Comparison of ENCODE assay signal across 35 mouse cellular contexts in the genomic region with DNA sequence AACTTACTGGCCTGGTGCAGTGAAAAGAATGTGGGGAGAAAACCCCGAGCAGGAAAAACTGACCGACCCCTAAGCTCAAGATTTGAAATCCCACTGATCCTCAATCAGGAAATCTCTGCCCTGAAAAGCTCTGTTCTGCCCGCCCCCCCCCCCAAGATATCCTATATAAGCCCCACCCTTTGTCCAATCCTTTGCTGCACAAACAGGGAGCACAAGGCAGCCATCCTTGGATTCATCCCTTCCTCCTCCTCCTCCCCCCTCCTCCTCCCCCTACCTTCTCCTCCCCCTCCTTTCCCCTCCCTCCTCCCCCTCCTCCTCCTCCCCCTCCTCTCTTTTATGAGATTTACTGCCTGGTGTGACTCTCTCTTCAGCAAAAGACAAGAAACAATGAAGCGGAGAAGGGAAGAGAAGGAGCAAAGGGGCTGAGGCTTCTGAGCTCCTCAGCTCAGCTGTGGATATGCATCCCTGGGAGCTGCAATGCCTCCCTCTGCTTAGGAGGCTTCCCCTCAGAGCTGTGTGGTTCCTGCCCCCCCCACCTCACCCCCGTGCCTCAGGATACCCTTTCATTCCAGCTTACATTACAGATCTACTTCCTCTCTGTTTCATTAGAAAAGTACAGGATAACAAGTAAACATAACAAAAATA. TPM values are rescaled to one million over a fixed set of nuclear protein-coding genes. Genes with fewer than 3 reads are reported as not detected.
A peak's percentile ranks its signal among the peaks of the same experiment; 100 is the strongest.
DNase-seq lines count a peak whose midpoint lies in the region; ATAC-seq and TF ChIP-seq lines count a peak whose summit lies in the region.
"Had no signal": no experiment of that assay in that cellular context is flagged by ENCODE, and none has a peak within 500 bp of the region (broad histone marks: within the 10 kb centered on the region; RNA-seq: fewer than 3 reads in every experiment).

No protein-coding gene starts in this region.

- peaks cover 28% of the 10 kb centered on the region for H3K27me3 ChIP-seq in forebrain, embryonic 10.5 days (ENCODE audit: poor library complexity, severe bottlenecking)
- no peaks in the 10 kb centered on the region for H3K27me3 ChIP-seq in forebrain, postnatal 0 days (ENCODE audit: insufficient read depth, low read length)
- no peaks in the 10 kb centered on the region for H3K27me3 ChIP-seq in midbrain, embryonic 11.5 days (ENCODE audit: control insufficient read depth, insufficient read depth, low read length)
- H3K27me3 ChIP-seq in midbrain, postnatal 0 days (ENCODE audit: insufficient read depth, low read length) = no peaks in the 10 kb centered on the region
- no peaks in the 10 kb centered on the region for H3K27me3 ChIP-seq in neural tube, embryonic 13.5 days
- H3K27me3 ChIP-seq: CH12.LX; forebrain, embryonic 13.5 days; heart, embryonic 15.5 days; liver, embryonic 15.5 days; lung, embryonic 15.5 days; stomach, embryonic 15.5 days had no signal

- peaks cover 13% of the 10 kb centered on the region for H3K4me1 ChIP-seq in forebrain, embryonic 10.5 days
- no peaks in the 10 kb centered on the region for H3K4me1 ChIP-seq in forebrain, postnatal 0 days (ENCODE audit: insufficient read depth)
- H3K4me1 ChIP-seq in midbrain, embryonic 11.5 days (ENCODE audit: control insufficient read depth, insufficient read depth, low read length) = no peaks in the 10 kb centered on the region
- no peaks in the 10 kb centered on the region for H3K4me1 ChIP-seq in midbrain, postnatal 0 days (ENCODE audit: insufficient read depth, low read length)
- H3K4me1 ChIP-seq in neural tube, embryonic 13.5 days (replicated peaks) = no peaks in the 10 kb centered on the region; the same call in 1 of the 2 replicates
- H3K4me1 ChIP-seq: forebrain, embryonic 13.5 days; heart, embryonic 10.5 days; heart, embryonic 15.5 days; limb, embryonic 12.5 days; liver, embryonic 15.5 days; lung, embryonic 15.5 days; stomach, embryonic 15.5 days had no signal

- no peaks in the 10 kb centered on the region for H3K9me3 ChIP-seq in forebrain, embryonic 10.5 days
- H3K9me3 ChIP-seq in forebrain, postnatal 0 days (ENCODE audit: low read length) = no peaks in the 10 kb centered on the region
- no peaks in the 10 kb centered on the region for H3K9me3 ChIP-seq in midbrain, embryonic 11.5 days (ENCODE audit: control insufficient read depth, low read length)
- no peaks in the 10 kb centered on the region for H3K9me3 ChIP-seq in midbrain, postnatal 0 days (ENCODE audit: low read length)
- no peaks in the 10 kb centered on the region for H3K9me3 ChIP-seq in neural tube, embryonic 13.5 days
- H3K9me3 ChIP-seq: forebrain, embryonic 13.5 days; heart, embryonic 10.5 days; heart, embryonic 15.5 days; limb, embryonic 12.5 days; liver, embryonic 15.5 days; lung, embryonic 15.5 days; stomach, embryonic 15.5 days had no signal

- no peak overlapping the region for H3K9ac ChIP-seq in forebrain, postnatal 0 days
- H3K9ac ChIP-seq in midbrain, embryonic 11.5 days (ENCODE audit: low read length) = no peak overlapping the region
- H3K9ac ChIP-seq in midbrain, postnatal 0 days (replicated peaks; ENCODE audit: low read length, poor library complexity, severe bottlenecking) = no peak overlapping the region
- H3K9ac ChIP-seq in neural tube, embryonic 13.5 days = no peak overlapping the region
- H3K9ac ChIP-seq: forebrain, embryonic 13.5 days; heart, embryonic 15.5 days; hindbrain, embryonic 14.5 days; limb, embryonic 12.5 days; liver, embryonic 15.5 days; lung, embryonic 15.5 days; stomach, embryonic 15.5 days had no signal

- peak; percentile 18 for DNase-seq in forebrain, embryonic 10.5 days (ENCODE audit: extremely low spot score, low spot score)
- DNase-seq in forebrain, postnatal 0 days = no peak
- no peak for DNase-seq in midbrain, embryonic 11.5 days (ENCODE audit: low spot score, missing footprints)
- DNase-seq in midbrain, postnatal 0 days (ENCODE audit: low spot score) = no peak
- peak; percentile 7 for DNase-seq in embryo, embryonic 11 days
- no peak for DNase-seq in adrenal gland, adult 8-10 months
- DNase-seq in testis, postnatal 14 days (ENCODE audit: low spot score) = no peak
- DNase-seq: adrenal gland, adult 2 months; cerebellum, adult 8-10 months; cerebellum, postnatal 25 days; gastrocnemius, postnatal 25 days; heart, adult 11 months; kidney, adult 18-20 months; kidney, postnatal 36 days; right cerebral cortex, postnatal 25 days; thymus, postnatal 25 days had no signal

- H3K27ac ChIP-seq in forebrain, embryonic 10.5 days = peak overlapping the region; percentile 66
- H3K27ac ChIP-seq in forebrain, postnatal 0 days (ENCODE audit: low read depth, low read length) = no peak overlapping the region
- no peak overlapping the region for H3K27ac ChIP-seq in midbrain, embryonic 11.5 days (ENCODE audit: low read depth, low read length)
- no peak overlapping the region for H3K27ac ChIP-seq in midbrain, postnatal 0 days (ENCODE audit: low read depth, low read length)
- H3K27ac ChIP-seq in neural tube, embryonic 13.5 days (replicated peaks) = 0 out of 2 replicates have a peak overlapping the region, but pooled peaks have one; percentile 38
- H3K27ac ChIP-seq: forebrain, embryonic 13.5 days; heart, embryonic 10.5 days; heart, embryonic 15.5 days; hindbrain, embryonic 14.5 days; layer of hippocampus, adult 2 months; left cerebral cortex, adult 2 months; limb, embryonic 12.5 days; liver, embryonic 15.5 days; lung, embryonic 15.5 days; stomach, embryonic 15.5 days had no signal

- H3K4me2 ChIP-seq in forebrain, postnatal 0 days (ENCODE audit: low read depth) = no peak overlapping the region
- H3K4me2 ChIP-seq in midbrain, embryonic 11.5 days = no peak overlapping the region
- H3K4me2 ChIP-seq in midbrain, postnatal 0 days (ENCODE audit: low read depth, low read length, poor library complexity, severe bottlenecking) = no peak overlapping the region
- H3K4me2 ChIP-seq in neural tube, embryonic 13.5 days = no peak overlapping the region
- H3K4me2 ChIP-seq: forebrain, embryonic 13.5 days; heart, embryonic 15.5 days; hindbrain, embryonic 14.5 days; limb, embryonic 12.5 days; liver, embryonic 15.5 days; lung, embryonic 15.5 days; stomach, embryonic 15.5 days had no signal

- H3K36me3 ChIP-seq in forebrain, embryonic 10.5 days (replicated peaks) = no peaks in the 10 kb centered on the region
- H3K36me3 ChIP-seq in forebrain, postnatal 0 days (ENCODE audit: insufficient read depth) = no peaks in the 10 kb centered on the region
- no peaks in the 10 kb centered on the region for H3K36me3 ChIP-seq in midbrain, embryonic 11.5 days (ENCODE audit: control insufficient read depth, insufficient read depth, low read length)
- no peaks in the 10 kb centered on the region for H3K36me3 ChIP-seq in midbrain, postnatal 0 days (ENCODE audit: insufficient read depth, low read length)
- H3K36me3 ChIP-seq in neural tube, embryonic 13.5 days = no peaks in the 10 kb centered on the region
- H3K36me3 ChIP-seq: heart, embryonic 10.5 days; heart, embryonic 15.5 days; limb, embryonic 12.5 days; liver, embryonic 15.5 days; lung, embryonic 15.5 days; stomach, embryonic 15.5 days had no signal

- no peak for TF ChIP-seq CTCF in forebrain, postnatal 0 days (IDR thresholded peaks at IDR 0.05; ENCODE audit: low read depth)
- no peak for TF ChIP-seq CTCF in midbrain, postnatal 0 days (IDR thresholded peaks at IDR 0.05)

- WGBS in forebrain, embryonic 10.5 days = 21% methylated on average over 3 of the region's 5 CpGs
- 36% methylated on average over 5 of the region's 5 CpGs for WGBS in forebrain, postnatal 0 days
- 30% methylated on average over 5 of the region's 5 CpGs for WGBS in midbrain, embryonic 11.5 days
- WGBS in midbrain, postnatal 0 days = 33% methylated on average over 4 of the region's 5 CpGs
- WGBS in neural tube, embryonic 13.5 days = 39% methylated on average over 4 of the region's 5 CpGs

- no peak overlapping the region for H3K4me3 ChIP-seq in forebrain, embryonic 10.5 days
- H3K4me3 ChIP-seq in forebrain, postnatal 0 days (ENCODE audit: low read depth, low read length) = no peak overlapping the region
- H3K4me3 ChIP-seq in midbrain, embryonic 11.5 days (ENCODE audit: low read depth, low read length) = no peak overlapping the region
- H3K4me3 ChIP-seq in midbrain, postnatal 0 days (ENCODE audit: low read depth, low read length) = no peak overlapping the region
- H3K4me3 ChIP-seq in neural tube, embryonic 13.5 days = no peak overlapping the region
- H3K4me3 ChIP-seq: erythroblast, embryonic 14.5 days; forebrain, embryonic 13.5 days; heart, embryonic 10.5 days; heart, embryonic 15.5 days; layer of hippocampus, adult 2 months; left cerebral cortex, adult 2 months; limb, embryonic 12.5 days; liver, embryonic 15.5 days; lung, embryonic 15.5 days; stomach, embryonic 15.5 days had no signal

- ATAC-seq in forebrain, postnatal 0 days = no peak
- ATAC-seq in midbrain, embryonic 11.5 days (ENCODE audit: low FRiP score) = peak; percentile 74
- no peak for ATAC-seq in midbrain, postnatal 0 days (ENCODE audit: low FRiP score)
- peak; percentile 63 for ATAC-seq in neural tube, embryonic 13.5 days (ENCODE audit: low read depth)
- ATAC-seq: activated CD4-positive, CD25-positive, alpha-beta regulatory T cell, adult 4 months; forebrain, embryonic 13.5 days had no signal

RNA-seq across cellular contexts. Expression of a gene that starts 13.7 kb away (rescaled TPM):
- polyA plus RNA-seq in forebrain, embryonic 10.5 days (2016; fragmentation: Nextera tagmentation; extraction: Ambion mirVana) = 99.3 and 104 TPM in 2 replicates
- total RNA-seq in forebrain, postnatal 0 days (2014; rRNA removed) = 179 and 211 TPM in 2 replicates
- 235 and 280 TPM in 2 replicates for polyA plus RNA-seq in forebrain, postnatal 0 days (2015; fragmentation: Nextera tagmentation; extraction: Ambion mirVana)
- 152 and 164 TPM in 2 replicates for polyA plus RNA-seq in midbrain, embryonic 11.5 days (2014; fragmentation: Nextera tagmentation; extraction: Ambion mirVana)
- 238 and 253 TPM in 2 replicates for total RNA-seq in midbrain, postnatal 0 days (2014; rRNA removed)
- polyA plus RNA-seq in midbrain, postnatal 0 days (2015; fragmentation: Nextera tagmentation; extraction: Ambion mirVana) = 387 and 388 TPM in 2 replicates
- polyA plus RNA-seq in neural tube, embryonic 13.5 days (2015; fragmentation: Nextera tagmentation; extraction: Ambion mirVana) = 222 and 228 TPM in 2 replicates
- total RNA-seq in adrenal gland, adult 8-10 months (2022) = 10 to 100 TPM; 18.5 to 35.9 (median 27.9) TPM
- total RNA-seq: neutrophil, adult 5-6 weeks had no signal
- polyA plus RNA-seq: liver, adult 2 months had no signal

RNA-seq across cellular contexts. Expression of a gene that starts 25.8 kb away (rescaled TPM):
- 41.1 and 43.5 TPM in 2 replicates for polyA plus RNA-seq in forebrain, embryonic 10.5 days (2016; fragmentation: Nextera tagmentation; extraction: Ambion mirVana)
- 54.5 and 55.4 TPM in 2 replicates for total RNA-seq in forebrain, postnatal 0 days (2014; rRNA removed)
- polyA plus RNA-seq in forebrain, postnatal 0 days (2015; fragmentation: Nextera tagmentation; extraction: Ambion mirVana) = 109 and 190 TPM in 2 replicates
- polyA plus RNA-seq in midbrain, embryonic 11.5 days (2014; fragmentation: Nextera tagmentation; extraction: Ambion mirVana) = 50.2 and 51.4 TPM in 2 replicates
- total RNA-seq in midbrain, postnatal 0 days (2014; rRNA removed) = 73.3 and 85.3 TPM in 2 replicates
- polyA plus RNA-seq in midbrain, postnatal 0 days (2015; fragmentation: Nextera tagmentation; extraction: Ambion mirVana) = 228 and 243 TPM in 2 replicates
- polyA plus RNA-seq in neural tube, embryonic 13.5 days (2015; fragmentation: Nextera tagmentation; extraction: Ambion mirVana) = 96.5 and 98.0 TPM in 2 replicates
- 10 to 100 TPM in 1 of 4 experiments, 1 to 10 TPM in 3; 3.1 to 17.1 (median 5.5) TPM for total RNA-seq in adrenal gland, adult 8-10 months (2022)
- total RNA-seq: CH12.LX; gastrocnemius, adult 18-20 months; liver, adult 2 months; megakaryocyte progenitor cell, adult 5-6 weeks; neutrophil, adult 5-6 weeks had no signal
- polyA plus RNA-seq: activated CD4-positive, CD25-positive, alpha-beta regulatory T cell, adult 4 months; C2C12; erythroblast, embryonic 14.5 days; liver, adult 2 months had no signal

Comparison
In these comparisons a context has a peak if more than half of its experiments do, and no peak if none do; other contexts are left out.
1. DNase-seq: peak in forebrain, embryonic 10.5 days (single experiment) and embryo, embryonic 11 days (single experiment); none in forebrain, postnatal 0 days (single experiment), midbrain, embryonic 11.5 days (single experiment), midbrain, postnatal 0 days (single experiment), adrenal gland, adult 8-10 months (single experiment) and testis, postnatal 14 days (single experiment).
2. H3K27ac ChIP-seq: peak in forebrain, embryonic 10.5 days (single experiment) and neural tube, embryonic 13.5 days (single experiment); none in forebrain, postnatal 0 days (single experiment), midbrain, embryonic 11.5 days (single experiment) and midbrain, postnatal 0 days (single experiment).
3. ATAC-seq: peak in midbrain, embryonic 11.5 days (single experiment) and neural tube, embryonic 13.5 days (single experiment); none in forebrain, postnatal 0 days (single experiment) and midbrain, postnatal 0 days (single experiment).